Mouse (Mus musculus) forebrain, embryonic 10.5 days (tissue): Measurements from ENCODE around the gene Mlycd. TPM values are rescaled to one million over a fixed set of nuclear protein-coding genes. Genes with fewer than 3 reads are reported as not detected.

ENCODE experiments used
- DNase-seq: peaks from one replicate; pipeline ENCODE4 v3.0.0-alpha.2; 2017; ENCODE audit warnings: low spot score; ENCODE audit errors: extremely low spot score
- H3K27ac ChIP-seq: fragments of 300-500 bp; sonication (generic); 2 replicates; pipeline ENCODE4 v1.5.1; 2016; ENCODE audit warnings: mild to moderate bottlenecking
- H3K27me3 ChIP-seq: fragments of 300-500 bp; sonication (generic); 2 replicates; pipeline ENCODE4 v1.6.1; 2016; ENCODE audit warnings: mild to moderate bottlenecking; ENCODE audit not compliant: poor library complexity, severe bottlenecking
- H3K36me3 ChIP-seq: fragments of 300-500 bp; sonication (generic); replicated peaks from 2 replicates; pipeline ENCODE4 v1.6.1; 2016; ENCODE audit warnings: mild to moderate bottlenecking, moderate library complexity
- H3K4me1 ChIP-seq: fragments of 300-500 bp; sonication (generic); 2 replicates; pipeline ENCODE4 v1.6.1; 2016
- H3K4me3 ChIP-seq: fragments of 300-500 bp; sonication (generic); 2 replicates; pipeline ENCODE4 v1.5.1; 2016; ENCODE audit warnings: mild to moderate bottlenecking, moderate library complexity
- H3K9me3 ChIP-seq: fragments of 300-500 bp; sonication (generic); 2 replicates; pipeline ENCODE4 v1.6.1; 2016; ENCODE audit warnings: mild to moderate bottlenecking, moderate library complexity
- WGBS: fragments of 180-500 bp; shearing (Covaris S2); methylation state at CpG from one replicate; pipeline ENCODE4 v1.1.7; 2016; 5-methylcytosine and 5-hydroxymethylcytosine counted together
- polyA plus RNA-seq: library from polyadenylated mRNA; unstranded; fragments of >200 nt; fragmentation: Nextera tagmentation; extraction: Ambion mirVana; gene quantifications from 2 replicates; pipeline ENCODE4 v1.2.1, GENCODE M21; 2016

The Mlycd gene
- polyA plus RNA-seq, 1 experiment from 2014 or later = 9.2 TPM

GRCm38 (mm10) chr8:119438876-119439275 is 44.2 kb downstream of the Mlycd start:
- WGBS = 87% methylated on average over 6 of the region's 6 CpGs
- Histone ChIP-seq H3K9me3 (no peaks in the 10 kb centered on the region), H3K36me3 (no peaks in the 10 kb centered on the region), H3K27me3 (peaks cover 40% of the 10 kb centered on the region), H3K27ac (no peak overlapping the region), H3K4me1 (peaks cover 43% of the 10 kb centered on the region), H3K4me3 (no peak overlapping the region)
- DNase-seq = no peak

- Histone ChIP-seq H3K4me3 (no peak overlapping the region), H3K4me1 (peaks cover 43% of the 10 kb centered on the region), H3K9me3 (no peaks in the 10 kb centered on the region), H3K36me3 (no peaks in the 10 kb centered on the region), H3K27ac (no peak overlapping the region), H3K27me3 (peaks cover 44% of the 10 kb centered on the region)
- 89% methylated on average over 2 of the region's 2 CpGs for WGBS
- DNase-seq = no peak
Measured at GRCm38 (mm10) chr8:119439424-119439823, 44.7 kb downstream of the Mlycd start.

DNA sequence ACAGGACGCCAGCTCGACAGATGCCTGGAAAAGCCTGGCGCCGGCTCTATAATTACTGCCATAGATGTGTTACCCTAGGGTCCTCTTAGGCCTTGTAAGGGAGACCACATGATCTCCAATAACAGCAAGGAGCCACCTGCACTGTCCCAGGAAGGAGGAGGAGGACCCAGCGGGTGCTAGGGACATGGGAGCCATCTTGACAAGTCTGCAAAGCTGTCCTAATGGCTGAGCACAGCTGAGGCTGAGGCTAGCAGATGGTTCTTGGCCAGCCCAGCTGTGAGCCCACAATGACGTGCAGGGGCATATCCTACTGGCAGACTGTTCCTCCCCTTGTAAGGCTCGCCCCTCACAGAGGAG is 45.2 kb downstream of the Mlycd start:
- peaks cover 44% of the 10 kb centered on the region for H3K27me3 ChIP-seq
- H3K9me3 ChIP-seq = no peaks in the 10 kb centered on the region
- WGBS = 71% methylated on average over 7 of the region's 7 CpGs
- H3K4me1 ChIP-seq = peaks cover 43% of the 10 kb centered on the region
- peak overlapping the region; percentile 12; the same call in 1 of the 2 replicates for H3K27ac ChIP-seq
- no peaks in the 10 kb centered on the region for H3K36me3 ChIP-seq
- DNase-seq = no peak
- no peak overlapping the region for H3K4me3 ChIP-seq

DNA sequence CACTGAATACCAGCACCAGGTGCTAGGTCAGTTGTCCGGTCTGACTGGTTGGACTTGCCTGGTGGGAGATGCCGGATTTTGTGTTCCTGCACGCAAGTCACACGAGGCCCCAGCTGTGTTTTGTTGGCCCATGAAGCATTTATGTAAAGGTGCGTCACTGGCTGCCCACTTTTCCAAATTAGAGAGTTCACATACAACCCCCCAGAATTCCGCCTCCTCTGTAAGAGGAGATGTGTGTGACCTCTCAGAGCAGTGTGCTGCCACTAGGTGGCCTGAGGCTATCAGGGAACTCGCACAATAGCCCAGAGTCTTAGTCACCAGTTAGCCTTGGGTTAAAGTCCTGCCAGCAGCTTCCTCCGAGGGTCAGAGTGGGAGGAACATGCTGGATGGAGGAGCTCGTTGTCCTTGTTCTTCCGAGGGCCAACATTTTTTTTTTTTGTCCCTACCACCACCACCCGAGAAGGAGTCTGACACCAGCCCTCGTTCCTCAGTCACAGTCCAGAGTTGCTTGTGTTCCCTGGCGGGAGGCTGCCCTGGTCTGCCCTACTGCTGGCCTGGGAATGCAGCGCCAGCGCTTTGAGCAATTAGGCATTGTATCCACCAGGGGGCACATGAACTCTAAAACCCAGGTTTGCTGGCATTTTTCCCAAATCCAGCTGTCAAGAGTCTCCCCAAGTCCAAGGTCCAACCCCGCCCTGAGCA is 45.7 kb downstream of the Mlycd start:
- DNase-seq = peak; percentile 83
- H3K4me1 ChIP-seq = peaks cover 44% of the 10 kb centered on the region
- WGBS = 12% methylated on average over 16 of the region's 16 CpGs
- peak overlapping the region; percentile 27; the same call in 1 of the 2 replicates for H3K27ac ChIP-seq
- no peaks in the 10 kb centered on the region for H3K36me3 ChIP-seq
- peak overlapping the region; percentile 9 for H3K4me3 ChIP-seq
- H3K9me3 ChIP-seq = no peaks in the 10 kb centered on the region
- H3K27me3 ChIP-seq = peaks cover 50% of the 10 kb centered on the region

DNA sequence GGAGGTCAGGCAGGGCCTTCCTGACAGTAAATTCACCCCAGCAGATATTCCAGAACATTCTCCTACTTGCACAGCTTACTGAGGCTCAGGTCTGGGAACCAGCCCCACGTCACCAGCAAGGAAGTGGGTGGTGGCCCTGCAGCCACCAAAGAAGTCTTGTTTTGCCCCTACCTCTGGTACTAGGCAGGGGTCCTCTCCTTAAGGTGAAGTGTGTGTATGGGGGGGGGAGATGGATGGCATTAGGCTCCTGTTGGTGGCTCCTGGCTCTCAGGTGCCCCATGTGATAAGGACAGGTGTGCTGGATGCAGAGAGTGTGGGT is 46.2 kb downstream of the Mlycd start:
- Histone ChIP-seq H3K4me3 (no peak overlapping the region), H3K27ac (no peak overlapping the region), H3K9me3 (no peaks in the 10 kb centered on the region), H3K4me1 (peaks cover 49% of the 10 kb centered on the region), H3K36me3 (no peaks in the 10 kb centered on the region), H3K27me3 (peaks cover 55% of the 10 kb centered on the region)
- 66% methylated on average over 1 of the region's 1 CpGs for WGBS
- no peak for DNase-seq

DNA sequence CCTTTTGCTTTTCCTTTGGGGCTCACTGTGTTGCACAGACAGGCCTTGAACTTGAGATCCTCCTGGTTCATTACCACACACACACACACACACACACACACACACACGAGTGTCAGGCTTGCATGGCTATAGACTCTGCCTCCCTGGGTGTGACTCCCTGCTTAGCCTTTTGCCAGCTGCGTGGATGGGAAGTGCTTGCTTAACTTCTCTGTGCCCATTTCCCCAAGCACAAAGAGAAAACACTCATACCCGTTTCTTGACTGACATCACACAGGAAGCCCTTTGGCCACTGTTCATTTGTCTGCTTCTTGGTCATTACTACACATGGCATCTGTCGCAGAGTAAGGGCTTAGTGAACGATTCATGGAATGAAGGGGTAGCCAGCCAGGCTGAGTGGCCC is 47.3 kb downstream of the Mlycd start:
- Histone ChIP-seq H3K4me1 (peaks cover 48% of the 10 kb centered on the region), H3K27me3 (peaks cover 62% of the 10 kb centered on the region), H3K36me3 (no peaks in the 10 kb centered on the region), H3K9me3 (no peaks in the 10 kb centered on the region), H3K27ac (no peak overlapping the region), H3K4me3 (no peak overlapping the region)
- DNase-seq = no peak
- WGBS = 80% methylated on average over 5 of the region's 5 CpGs

DNA sequence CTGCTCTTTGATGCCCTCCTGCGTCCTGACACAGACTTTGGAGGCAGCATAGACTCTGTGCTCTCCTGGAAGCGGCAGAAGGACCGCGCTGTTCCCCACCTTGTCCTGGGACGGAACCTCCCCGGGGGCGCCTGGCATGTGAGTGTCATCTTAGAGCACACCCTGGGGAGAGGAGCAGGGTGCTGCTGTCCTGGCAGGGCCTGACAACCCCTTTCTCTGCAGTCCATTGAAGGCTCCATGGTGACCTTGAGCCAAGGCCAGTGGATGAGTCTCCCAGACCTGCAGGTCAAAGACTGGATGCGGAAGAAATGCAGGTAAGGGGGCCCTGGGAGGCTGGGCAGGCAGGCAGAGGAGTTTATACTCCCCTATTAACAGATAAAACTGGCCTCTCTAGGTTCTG is 48.3 kb downstream of the Mlycd start:
- Histone ChIP-seq H3K36me3 (no peaks in the 10 kb centered on the region), H3K4me1 (peaks cover 52% of the 10 kb centered on the region), H3K27ac (no peak overlapping the region), H3K4me3 (no peak overlapping the region), H3K27me3 (peaks cover 71% of the 10 kb centered on the region), H3K9me3 (no peaks in the 10 kb centered on the region)
- no peak for DNase-seq
- WGBS = 96% methylated on average over 8 of the region's 8 CpGs

GRCm38 (mm10) chr8:119446211-119446989 is 51.7 kb downstream of the Mlycd start, which contains the start of gene Necab2:
Gene Necab2 (plus strand): TSS chr8:119446719.
- peak; percentile 90 for DNase-seq
- H3K4me1 ChIP-seq = peaks cover 35% of the 10 kb centered on the region
- H3K27ac ChIP-seq = peak within 1 kb of the TSS; percentile 92
- H3K27me3 ChIP-seq = peaks cover 76% of the 10 kb centered on the region
- peak within 1 kb of the TSS; percentile 78 for H3K4me3 ChIP-seq
- H3K36me3 ChIP-seq = peaks cover 10% of the 10 kb centered on the region
- 1% methylated on average over 52 of the region's 52 CpGs for WGBS
- no peaks in the 10 kb centered on the region for H3K9me3 ChIP-seq

DNA sequence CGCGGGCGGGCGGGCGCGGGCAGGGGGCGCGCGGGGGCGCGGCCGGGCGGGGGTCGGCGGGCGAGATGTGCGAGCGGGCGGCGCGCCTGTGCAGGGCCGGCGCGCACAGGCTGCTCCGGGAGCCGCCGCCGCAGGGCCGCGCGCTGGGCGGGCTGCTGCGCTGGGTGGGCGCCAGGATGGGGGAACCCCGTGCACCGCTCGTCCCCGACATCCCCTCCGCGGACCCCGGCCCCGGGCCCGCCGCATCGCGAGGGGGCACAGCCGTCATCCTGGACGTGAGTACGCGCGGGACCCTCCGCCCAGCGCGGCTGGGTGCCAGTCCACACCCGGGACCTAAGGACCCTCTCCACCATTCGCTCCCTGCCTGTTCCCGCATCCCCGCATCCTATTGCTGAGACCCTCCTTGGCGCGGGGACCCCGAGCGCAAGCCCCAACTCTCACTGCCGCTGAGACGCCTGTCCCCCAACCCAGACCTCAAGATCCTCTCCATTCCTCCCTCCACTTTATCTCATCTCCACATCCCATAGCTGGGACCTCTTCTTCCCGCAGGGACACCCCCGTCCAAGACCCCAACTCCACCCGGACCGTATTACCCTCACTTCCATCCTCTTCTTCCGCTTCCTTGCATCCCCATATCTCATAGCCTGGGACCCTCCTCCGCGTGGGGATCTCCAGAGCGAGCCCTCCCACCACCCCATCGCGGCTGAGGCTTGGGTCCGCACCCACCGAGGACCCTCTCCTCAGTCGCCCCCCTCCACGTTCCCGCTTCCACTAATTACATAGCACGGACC is 52.5 kb downstream of the Mlycd start:
- under 1% methylated on average over 73 of the region's 80 CpGs for WGBS
- Histone ChIP-seq H3K27ac (peak overlapping the region; percentile 92), H3K27me3 (peaks cover 68% of the 10 kb centered on the region), H3K36me3 (peaks cover 12% of the 10 kb centered on the region), H3K4me3 (peak overlapping the region; percentile 78), H3K9me3 (no peaks in the 10 kb centered on the region), H3K4me1 (peaks cover 33% of the 10 kb centered on the region)
- DNase-seq = peak; percentile 37

DNA sequence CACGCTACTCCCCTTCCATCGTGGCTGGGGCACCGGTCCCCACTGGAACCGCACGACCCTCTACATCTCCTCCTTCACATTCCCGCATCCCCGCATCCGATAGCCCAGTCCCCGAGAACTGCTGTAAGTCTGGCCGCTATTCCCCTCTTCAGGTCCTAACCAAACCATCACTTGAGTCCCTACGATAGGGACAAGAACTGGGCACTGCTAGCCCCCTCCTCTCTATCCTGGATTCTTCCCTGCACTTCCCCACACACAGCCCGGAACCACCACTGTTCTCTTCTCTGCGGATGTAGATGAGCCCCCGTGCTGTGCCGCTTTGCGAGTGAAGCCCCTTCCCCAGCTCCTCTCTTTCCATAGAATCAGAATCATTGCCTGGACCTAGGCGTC is 53.1 kb downstream of the Mlycd start:
- peak overlapping the region; percentile 92 for H3K27ac ChIP-seq
- peaks cover 62% of the 10 kb centered on the region for H3K27me3 ChIP-seq
- H3K9me3 ChIP-seq = no peaks in the 10 kb centered on the region

DNA sequence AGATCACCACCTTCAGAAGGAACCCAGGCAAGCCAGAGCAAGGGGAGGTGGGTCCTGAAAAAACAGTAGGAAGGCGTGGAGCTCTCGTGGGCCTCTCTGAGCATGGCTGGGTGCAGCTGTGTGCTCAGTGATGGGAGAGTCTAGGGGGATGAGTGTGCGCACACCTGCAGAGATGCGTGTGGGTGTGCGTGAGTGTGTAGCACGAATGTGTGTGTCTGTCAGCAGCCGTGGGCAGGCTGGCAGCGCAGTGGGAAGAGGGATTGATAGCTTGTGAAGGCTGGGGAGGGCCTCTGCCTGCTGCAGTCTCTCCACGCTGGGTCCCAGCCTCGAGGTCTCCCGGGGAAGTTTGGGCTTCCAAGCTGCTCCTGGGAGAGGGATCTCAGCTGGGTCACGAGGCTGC is 54.9 kb downstream of the Mlycd start:
- no peak overlapping the region for H3K4me3 ChIP-seq
- peaks cover 18% of the 10 kb centered on the region for H3K36me3 ChIP-seq
- H3K27me3 ChIP-seq = peaks cover 52% of the 10 kb centered on the region
- no peaks in the 10 kb centered on the region for H3K9me3 ChIP-seq
- H3K27ac ChIP-seq = no peak overlapping the region
- WGBS = 82% methylated on average over 12 of the region's 12 CpGs
- no peak for DNase-seq
- H3K4me1 ChIP-seq = peaks cover 33% of the 10 kb centered on the region

More for the DNA sequence above, 53.1 kb downstream of the Mlycd start:
- peaks cover 12% of the 10 kb centered on the region for H3K36me3 ChIP-seq
- under 1% methylated on average over 17 of the region's 17 CpGs for WGBS
- no peak for DNase-seq
- peaks cover 33% of the 10 kb centered on the region for H3K4me1 ChIP-seq
- H3K4me3 ChIP-seq = peak overlapping the region; percentile 78

DNA sequence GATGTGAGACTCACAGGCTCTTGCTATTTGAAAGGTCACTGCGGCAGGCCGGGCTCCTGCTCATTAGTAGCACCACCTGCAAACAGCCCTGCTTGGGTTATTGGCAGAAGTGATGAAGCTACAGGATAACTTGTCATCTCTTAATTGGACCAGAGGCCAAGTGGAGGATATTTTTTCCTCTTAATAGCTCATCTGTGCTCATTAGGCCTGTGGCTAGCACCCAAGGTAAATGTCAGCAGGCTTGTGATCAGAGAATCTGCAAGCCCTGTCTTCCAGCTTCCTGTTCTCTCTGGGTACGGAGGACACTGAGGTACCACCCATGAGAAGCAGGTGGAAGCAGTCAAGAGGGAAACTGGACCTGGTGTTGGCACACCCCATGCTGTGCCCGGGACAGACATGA is 56.5 kb downstream of the Mlycd start:
- no peak for DNase-seq
- Histone ChIP-seq H3K9me3 (no peaks in the 10 kb centered on the region), H3K27me3 (peaks cover 37% of the 10 kb centered on the region), H3K4me1 (peaks cover 25% of the 10 kb centered on the region), H3K36me3 (peaks cover 18% of the 10 kb centered on the region), H3K4me3 (no peak overlapping the region), H3K27ac (no peak overlapping the region)
- WGBS = 93% methylated on average over 4 of the region's 4 CpGs

DNA sequence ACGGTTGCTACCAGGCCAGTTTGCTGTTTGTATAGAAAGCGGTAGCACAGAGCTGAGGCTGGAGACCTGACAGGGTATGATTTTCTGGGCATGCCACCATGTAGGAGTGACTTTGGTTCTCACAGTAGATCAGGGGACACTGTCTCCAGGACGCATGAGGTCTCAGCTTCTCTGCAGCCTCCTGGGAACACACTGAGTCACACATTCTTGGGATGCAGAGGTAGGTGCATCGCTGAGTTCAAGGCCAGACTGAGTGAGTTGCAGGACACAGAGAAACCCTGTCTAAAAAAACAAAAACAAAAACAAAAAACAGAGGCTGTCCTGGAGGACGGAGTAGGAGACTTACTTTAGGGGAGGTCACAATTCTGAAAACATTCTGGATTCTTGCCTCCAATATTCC is 58.2 kb downstream of the Mlycd start:
- Histone ChIP-seq H3K9me3 (no peaks in the 10 kb centered on the region), H3K4me1 (peaks cover 10% of the 10 kb centered on the region), H3K36me3 (peaks cover 18% of the 10 kb centered on the region), H3K27me3 (peaks cover 23% of the 10 kb centered on the region), H3K4me3 (no peak overlapping the region), H3K27ac (no peak overlapping the region)
- DNase-seq = no peak
- 86% methylated on average over 5 of the region's 5 CpGs for WGBS
